Mouse (Mus musculus) c-Kit-positive CD71-positive TER-119-negative erythroid progenitor cells, embryonic 14.5 days (primary cell): ENCODE measurements at regions not wholly inside any gene's neighbourhood (a gene's known extent, or its start where the extent isn't known, plus 50 kb on each side); places are given as distances from the start of the nearest gene placed in this dataset.

Experiments used
- DNase-seq: peaks from one replicate; pipeline ENCODE4 v3.0.0-alpha.2; 2013; ENCODE audit warnings: low read depth

- no peak for DNase-seq
These were observed 134.5 kb upstream of the Pum3 start for GRCm38 (mm10) chr19:27564086-27564485.

DNA sequence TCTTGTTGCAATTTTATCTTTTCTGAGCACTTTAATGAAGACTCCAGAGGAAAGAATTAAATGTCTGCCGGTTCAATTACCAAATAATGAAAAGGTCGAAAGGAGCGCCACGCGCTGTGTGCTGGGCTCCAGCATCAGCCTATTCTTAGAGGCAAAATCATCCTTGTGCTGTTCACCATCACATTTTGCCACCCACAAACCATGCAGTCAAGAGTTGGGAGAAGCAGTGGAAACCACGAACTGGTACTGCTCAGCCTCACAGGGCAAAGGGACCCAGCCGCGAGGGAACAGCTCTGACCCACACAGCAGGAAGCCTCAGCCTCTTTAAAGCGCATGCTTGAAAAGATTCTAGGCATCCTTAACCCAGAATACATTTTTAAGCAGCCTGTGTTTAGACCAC is 134.0 kb upstream of the Pum3 start:
- no peak for DNase-seq

DNA sequence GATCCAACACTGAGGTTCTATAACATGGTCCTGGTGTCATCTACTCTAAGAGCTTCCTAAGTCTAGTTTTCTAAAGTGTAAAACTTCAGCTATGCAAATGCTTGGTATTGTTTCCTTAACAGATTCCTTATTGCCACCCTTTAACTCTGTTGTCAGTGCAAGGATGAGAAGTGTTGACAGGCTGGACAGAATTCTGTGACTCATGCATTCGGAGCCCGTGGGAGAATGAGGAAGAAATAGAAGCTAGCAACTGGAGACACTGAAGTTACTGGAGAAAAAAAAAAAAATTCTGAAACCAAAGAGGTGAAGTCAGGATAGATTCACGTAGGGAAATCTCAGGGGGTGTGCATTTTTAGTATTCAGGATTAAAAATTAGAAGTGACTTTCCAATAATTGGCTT is 128.6 kb upstream of the Pum3 start:
- no peak for DNase-seq

DNA sequence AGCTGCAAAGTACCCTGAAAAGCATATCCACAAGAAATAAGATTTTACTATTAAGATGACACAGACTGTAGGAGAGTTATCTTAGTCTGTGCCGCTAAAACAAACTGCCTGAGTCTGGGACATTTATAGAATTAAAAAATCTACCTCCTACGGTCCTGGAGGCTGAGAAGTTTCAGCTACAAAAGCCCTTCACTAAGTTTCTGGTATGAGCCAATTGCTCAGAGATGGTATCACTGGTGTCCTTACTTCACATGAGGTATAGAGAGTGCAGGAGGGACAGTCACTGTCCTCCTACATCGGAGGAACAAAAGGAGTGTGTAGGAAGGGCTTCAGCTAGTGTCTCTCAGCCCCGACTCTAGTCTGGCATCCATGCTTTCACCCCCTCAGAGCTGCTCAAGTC is 127.1 kb upstream of the Pum3 start:
- DNase-seq: no peak

- DNase-seq: no peak
These were observed 125.2 kb upstream of the Pum3 start for GRCm38 (mm10) chr19:27554841-27555240.

DNA sequence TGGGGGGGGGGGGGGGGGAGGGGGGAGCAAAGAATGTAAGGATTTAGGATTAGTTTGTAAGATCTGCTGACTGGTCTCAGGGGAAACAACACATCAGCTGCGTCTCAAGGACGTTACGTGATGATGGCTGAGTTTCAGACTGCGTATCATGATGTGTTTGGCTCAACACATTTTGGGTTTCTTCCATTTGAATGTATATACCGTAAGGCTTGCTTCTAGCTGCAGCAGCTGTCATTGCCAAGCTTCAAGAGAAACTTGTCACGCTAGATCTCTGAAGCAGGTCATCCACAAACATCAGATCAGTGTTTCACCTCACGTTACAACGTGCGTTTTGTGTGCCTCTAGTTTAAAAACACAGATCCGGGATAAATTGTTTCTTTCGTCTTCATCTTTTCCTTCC is 123.6 kb upstream of the Pum3 start:
- DNase-seq: no peak

DNA sequence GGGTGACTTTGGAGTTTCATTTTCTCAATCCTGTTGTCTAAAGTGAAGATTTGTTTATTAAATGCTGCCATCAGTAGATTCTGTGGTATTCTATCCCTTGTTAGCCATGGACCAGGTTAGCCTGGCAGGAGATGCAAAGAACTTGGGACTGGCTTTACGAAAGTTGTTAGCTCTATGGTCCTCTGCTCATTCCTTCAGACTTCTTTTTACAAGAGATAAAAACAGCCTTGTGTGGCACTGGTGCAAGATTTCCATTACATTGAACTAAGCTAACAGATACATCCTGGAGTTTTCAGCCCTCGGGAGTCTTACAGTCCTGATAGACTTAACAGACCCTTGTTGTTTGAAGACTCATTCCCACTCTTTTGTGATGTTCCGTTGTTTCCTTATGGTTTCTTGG is 108.1 kb upstream of the Pum3 start:
- DNase-seq: no peak

DNA sequence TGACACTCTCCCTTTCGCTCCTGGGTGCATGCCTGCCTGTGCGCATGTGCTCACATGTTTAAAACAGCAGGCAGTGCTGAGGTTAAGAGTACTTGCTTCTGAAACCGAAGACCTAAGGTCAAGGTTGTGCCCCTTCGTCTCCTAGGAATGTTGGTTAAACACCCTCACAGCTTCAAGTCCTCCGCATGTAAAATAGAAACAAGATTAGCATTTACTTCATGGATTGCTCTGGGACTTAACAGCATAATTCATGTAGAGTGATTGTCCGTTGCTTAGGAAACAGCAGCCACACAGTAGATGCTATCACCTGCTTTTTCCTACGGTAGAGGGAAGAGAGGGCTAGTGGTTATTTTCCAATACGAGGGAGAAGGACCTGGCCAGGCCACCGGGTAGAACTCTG is 107.4 kb upstream of the Pum3 start:
- DNase-seq: no peak

DNA sequence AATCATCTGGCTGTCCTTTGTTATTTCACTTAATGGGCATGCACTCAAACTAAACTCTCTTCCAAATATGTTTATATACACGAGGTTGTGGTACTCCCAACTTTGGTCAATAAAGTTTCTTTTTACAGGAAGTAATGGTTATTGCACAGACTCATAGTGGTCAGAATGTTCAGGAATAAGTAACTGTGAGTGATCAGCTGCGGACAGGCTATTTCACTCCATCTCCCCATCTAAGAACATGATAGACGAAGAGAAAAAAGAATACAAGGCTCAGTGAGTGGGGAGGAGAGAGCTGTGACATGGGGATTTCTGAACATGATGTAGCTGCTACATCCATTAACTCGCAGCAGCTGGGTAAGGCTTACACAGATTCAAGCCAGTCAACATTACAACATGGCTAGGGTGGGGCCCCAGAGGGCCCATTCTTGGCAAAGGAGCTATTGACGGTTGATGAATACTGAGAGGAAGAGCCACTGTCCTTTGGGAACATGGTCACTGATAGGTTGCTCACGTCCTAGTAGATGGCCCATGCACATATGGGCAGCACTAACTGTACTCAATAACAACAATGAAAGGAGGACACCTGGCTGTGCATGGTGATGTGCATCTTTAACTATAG is 98.4 kb upstream of the Pum3 start:
- DNase-seq: no peak

GRCm38 (mm10) chr19:27519326-27520061 is 89.9 kb upstream of the Pum3 start:
- no peak for DNase-seq

GRCm38 (mm10) chr19:27514267-27514666 is 84.6 kb upstream of the Pum3 start:
- DNase-seq: no peak

- no peak for DNase-seq
These were observed 83.9 kb upstream of the Pum3 start for GRCm38 (mm10) chr19:27513535-27513934.

GRCm38 (mm10) chr19:27511340-27511739 is 81.7 kb upstream of the Pum3 start:
- DNase-seq: no peak

GRCm38 (mm10) chr19:27509956-27510639 is 80.5 kb upstream of the Pum3 start:
- DNase-seq: no peak

- DNase-seq: no peak
These were observed 68.7 kb upstream of the Pum3 start for GRCm38 (mm10) chr19:27498278-27498677.

DNA sequence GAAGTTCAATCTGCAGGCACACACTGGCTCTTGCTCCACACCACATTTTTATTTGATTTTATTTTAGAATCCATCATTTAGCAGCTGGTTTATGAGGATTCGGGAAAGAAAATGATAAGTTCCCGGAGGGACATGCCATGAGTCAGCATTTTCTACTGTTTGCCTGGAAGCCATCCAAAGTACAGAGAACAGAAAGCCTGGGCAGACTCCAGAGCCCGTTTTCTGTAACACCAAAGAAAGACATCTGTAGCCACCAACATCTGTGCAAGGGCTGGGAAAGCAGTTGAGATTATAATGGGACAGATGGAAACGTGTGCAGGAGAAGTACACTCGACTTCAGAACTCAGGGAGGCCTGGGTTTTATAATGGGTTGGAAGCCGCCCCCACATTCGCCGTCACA is 62.8 kb upstream of the Pum3 start:
- DNase-seq: no peak

DNA sequence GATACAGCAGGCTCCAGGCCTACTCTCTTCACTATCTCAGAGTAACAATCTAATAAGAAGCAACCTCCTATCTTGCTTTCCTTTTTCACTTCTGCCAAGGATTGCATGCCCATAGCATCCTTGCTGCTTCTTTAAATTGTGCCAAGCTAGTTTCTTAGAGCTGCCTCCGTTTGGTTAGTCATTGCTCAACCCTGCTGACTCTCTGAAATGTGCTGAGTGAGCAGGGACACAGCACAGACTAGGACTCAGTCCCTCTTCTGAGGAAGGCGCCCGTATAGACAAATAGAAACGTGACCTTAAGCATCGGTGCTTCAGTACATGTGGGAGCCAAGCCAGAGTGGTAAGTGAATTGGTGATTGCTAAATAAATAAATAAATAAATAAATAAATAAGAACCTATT is 62.2 kb upstream of the Pum3 start:
- DNase-seq: no peak

GRCm38 (mm10) chr19:27489053-27489452 is 59.4 kb upstream of the Pum3 start:
- DNase-seq: no peak
